Mouse (Mus musculus): ENCODE data around the gene Runx2.

Runx2 gene

GRCm38 (mm10) chr17:44709516-44710252 is 104.9 kb downstream of the Runx2 start:
- peak; percentile 86 for DNase-seq

DNA sequence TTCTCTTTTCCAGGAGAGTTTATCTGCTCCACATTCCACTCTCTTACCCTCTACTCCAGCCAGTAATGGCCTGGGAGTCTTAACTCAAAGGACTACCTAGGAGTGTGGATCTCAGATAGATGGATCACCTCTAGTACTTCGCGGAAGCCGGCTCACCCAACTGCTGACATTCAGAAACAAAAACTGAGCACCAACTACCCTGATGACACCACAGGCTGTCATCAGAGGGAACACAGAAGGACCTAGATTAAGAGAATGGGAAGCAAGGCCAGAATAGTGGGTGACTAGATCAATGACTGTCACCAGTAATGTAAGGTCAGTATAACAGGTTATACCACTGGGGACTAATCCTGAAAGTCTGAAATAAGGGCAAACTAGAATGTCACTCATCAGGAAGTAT is 106.6 kb downstream of the Runx2 start:
- no peak for DNase-seq

DNA sequence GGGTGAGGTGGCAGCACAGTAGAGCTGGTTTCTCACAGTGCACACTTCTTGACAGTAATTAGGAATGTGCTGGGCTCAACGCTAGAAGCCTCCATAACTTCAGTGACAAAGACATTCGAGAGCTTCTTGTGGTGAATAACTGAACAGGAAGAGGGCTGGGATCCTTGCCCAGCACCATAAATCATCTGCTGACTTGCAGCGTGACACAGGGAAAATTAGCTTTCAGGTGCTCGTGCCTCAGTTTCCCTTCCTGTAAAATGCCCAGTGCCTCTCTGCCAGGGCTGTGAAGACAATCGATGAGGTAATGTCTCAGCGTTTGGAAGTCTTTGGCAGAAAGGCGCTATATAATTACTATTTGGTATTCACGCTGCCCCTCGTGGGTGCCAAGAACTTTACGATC is 108.1 kb downstream of the Runx2 start:
- DNase-seq, result peak; percentile 48

DNA sequence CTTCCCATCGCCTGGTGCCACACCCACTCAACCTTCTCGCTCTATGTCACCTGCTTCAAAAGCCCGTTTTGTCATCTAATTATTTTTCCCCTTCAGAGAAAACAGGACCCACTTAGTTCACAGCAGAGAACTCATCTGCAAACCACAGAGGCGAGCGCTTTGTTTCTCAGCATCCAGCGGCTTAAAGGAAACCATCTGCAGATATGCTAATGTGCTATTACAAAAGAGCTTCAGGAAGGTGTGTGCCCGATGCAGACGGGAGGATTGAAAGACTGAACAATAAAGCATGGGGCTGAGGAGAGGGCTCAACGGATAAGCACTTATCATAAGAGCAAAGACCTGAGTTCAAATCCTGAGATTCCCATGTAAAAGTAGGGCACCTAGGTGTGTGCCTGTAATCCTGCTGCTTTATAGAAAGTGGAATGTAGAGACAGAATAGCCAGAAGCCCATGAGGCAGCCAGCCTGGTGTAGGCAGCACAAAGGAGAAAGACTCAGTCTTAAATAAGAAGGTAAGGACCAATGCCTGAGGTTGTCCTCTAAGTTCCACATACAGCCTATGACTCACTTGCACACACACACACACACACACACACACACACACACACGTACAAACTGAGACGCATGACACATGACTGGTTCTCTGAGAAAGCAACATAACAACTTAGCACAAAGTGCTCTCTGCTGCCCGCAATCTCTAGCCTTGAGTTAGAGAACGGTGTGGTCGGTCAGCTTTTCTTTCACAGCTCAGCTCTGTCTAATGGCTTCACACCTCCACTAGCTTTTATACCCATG is 111.9 kb downstream of the Runx2 start:
- no peak for DNase-seq

DNA sequence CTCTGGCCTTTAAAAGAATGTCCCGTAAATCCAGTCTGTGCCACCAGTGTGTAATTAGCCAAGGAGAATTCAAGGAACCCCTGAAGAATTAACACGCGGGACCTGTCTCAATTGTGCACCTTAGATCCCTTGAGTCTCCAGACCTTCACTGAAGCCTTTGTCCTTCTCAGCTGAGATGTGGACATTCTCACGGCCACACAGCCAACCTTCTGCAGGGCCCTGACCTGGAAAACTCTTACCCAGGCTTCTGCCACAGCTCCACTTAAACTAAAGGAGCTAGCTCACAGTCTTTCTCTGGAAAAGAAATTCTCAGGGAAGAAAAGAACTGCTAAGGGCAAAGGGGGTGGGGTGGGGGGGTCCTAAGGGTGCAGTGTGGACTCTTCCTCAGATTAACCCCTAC is 113.1 kb downstream of the Runx2 start:
- DNase-seq, result no peak

GRCm38 (mm10) chr17:44700326-44700725 is 114.3 kb downstream of the Runx2 start:
- no peak for DNase-seq

DNA sequence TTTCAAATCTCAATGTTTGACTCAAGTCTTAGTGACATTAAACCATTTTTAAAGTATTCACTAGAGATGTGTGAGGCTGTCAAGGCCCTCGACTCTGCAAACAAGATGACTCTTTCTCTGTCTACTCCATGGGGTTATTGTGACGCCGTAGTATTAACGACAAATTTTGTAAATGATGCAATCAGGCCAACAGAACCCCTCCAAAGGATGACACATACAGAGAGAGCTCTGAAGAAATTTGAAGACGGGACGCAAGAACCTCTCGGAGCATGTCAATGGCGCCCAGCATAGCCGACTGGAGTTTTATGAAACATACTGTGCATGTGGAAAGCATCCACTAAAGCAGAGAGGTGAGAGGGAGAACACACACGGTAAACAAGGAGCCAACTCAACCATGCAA is 117.5 kb downstream of the Runx2 start:
- DNase-seq, result no peak

DNA sequence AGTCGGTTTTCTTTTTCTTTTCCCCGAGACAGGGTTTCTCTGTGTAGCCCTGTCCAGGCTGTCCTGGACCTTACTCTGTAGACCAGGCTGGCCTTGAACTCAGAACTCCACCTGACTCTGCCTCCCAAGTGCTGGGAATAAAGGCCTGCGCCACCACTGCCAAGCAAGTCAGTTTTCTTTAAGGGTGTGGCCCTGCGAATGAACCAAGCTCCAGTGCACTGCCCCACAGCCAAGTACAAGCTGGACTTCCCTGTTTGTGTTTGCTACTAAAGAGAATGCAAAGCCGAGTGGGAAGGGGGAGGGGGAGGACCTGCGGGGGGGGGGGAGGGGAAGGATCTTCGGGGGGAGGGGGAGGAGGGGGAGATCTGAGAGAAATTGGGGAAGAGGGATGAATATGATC is 121.0 kb downstream of the Runx2 start:
- no peak for DNase-seq

DNA sequence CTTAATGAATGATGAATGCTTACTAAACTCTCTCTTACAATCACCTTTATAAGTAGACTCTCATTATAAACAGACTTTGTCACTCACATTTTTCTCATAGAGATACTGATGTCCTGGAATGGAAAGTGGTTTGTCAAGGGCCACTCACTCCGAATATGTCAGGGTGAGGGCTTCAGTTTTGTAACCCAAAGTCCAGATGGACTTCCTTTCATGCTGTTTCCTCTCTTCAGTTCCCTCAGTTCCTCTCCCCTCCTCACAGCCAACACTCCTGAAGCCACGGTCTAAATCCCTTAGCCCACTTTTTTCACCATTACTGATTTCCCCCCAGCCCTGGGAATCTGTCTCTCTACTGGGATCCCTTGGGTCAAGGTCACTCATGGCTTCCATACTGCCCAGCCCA is 123.1 kb downstream of the Runx2 start:
- DNase-seq, result no peak

DNA sequence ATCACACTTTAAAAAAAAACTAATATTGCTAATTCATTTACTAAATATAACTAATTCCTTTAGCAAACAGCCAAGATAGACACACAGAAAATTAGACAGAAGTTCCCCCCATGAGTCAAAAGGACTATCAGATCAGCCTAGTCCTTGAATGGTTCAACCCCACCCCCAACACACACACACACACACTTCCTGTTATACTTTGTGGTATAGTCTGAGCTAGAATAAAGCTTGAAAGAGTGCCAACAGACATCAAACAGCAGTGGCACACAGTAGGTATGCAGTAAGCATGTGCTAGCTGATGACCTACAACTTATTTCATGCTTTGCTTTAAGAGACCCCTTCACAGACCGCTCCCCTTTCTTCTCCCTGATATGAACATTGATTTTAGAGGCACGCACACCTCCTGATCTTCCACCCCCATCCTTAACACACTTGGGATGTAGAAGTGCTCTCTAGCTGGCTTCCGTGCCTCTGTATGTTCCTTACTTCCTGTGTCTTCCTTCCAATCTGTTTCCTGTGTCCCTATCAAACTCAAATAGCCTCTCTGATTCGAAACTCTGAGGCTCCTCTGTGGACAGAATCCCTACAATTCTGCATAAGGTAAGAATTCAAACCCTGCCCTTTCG is 124.1 kb downstream of the Runx2 start:
- DNase-seq, result no peak

DNA sequence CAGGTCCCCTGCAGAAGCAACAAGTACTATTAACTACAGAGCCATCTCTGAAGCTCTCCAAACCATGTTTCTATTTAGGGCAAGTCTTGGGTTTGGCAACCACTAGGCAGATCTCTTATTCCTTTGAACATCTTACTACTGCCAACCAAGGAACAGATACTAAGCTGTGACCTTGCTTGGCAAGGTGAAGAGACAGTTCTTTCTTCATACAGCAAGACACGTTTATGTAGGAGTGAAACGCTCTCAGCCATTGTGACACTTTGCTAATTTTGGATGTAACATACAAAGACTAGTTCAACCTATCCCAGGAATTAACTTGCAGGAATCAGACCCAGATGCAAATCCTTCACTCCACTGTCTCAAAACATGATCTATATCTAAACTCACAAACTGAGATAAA is 126.3 kb downstream of the Runx2 start:
- DNase-seq, result no peak

GRCm38 (mm10) chr17:44685514-44685913 is 129.1 kb downstream of the Runx2 start:
- DNase-seq, result peak; percentile 21

DNA sequence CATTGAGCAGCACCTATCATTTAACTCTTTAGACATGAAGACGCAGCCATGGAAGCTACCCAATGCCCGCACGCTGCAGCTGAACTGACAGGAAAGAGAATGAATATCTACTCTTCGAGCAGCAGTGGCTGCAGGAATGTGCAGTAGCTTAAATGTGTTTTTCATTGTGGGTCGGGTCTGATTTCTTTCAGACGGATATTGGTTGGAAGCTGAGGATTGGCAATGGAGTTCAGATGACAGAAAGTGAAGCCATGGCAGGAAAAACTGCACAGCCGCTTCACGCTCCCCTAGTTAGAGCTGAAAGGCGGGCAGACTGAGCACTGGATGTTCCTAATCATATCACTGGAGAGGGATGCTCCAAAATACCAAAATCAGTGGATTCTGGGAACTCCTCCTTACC is 131.6 kb downstream of the Runx2 start:
- no peak for DNase-seq

DNA sequence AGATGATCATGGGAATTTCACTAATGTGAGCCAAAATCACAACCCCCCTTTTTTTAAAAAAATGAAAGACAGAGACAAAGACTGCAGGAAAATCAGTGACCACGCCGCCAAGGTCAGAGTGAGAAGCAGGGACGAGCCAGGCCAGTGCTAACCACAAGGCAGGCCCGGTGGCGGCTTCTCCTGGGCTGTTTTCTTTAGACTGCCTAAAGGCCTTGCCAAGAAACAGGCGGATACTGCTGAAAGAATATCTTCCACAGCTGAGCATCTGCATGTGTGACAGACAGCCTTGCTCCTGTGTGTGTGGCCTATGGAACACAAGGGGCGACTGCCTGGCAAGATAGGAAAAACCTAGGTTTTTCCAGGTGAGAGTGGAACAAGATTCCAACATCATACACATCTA is 136.8 kb downstream of the Runx2 start:
- peak; percentile 29 for DNase-seq

GRCm38 (mm10) chr17:44672806-44673205 is 141.8 kb downstream of the Runx2 start:
- no peak for DNase-seq

GRCm38 (mm10) chr17:44671946-44672692 is 142.5 kb downstream of the Runx2 start:
- no peak for DNase-seq

DNA sequence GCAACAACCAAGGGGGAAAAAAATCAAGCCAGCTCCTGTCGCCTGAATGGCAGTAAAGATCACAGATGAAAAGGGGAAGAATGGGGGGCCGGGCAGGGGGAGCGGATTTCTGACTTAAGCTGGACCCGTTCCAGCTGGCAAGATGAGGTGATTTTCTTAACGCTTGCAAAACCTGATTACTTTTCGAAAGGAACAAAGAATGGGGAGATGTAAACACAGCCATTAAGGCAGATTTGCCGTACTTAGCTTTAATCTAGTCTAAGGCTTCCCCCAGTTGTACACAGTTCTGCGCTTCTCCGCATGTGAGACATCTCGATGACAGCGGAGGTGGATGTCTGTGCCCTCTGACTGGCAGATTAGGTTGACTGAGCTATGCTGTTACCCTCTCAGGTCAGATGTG is 144.6 kb downstream of the Runx2 start:
- no peak for DNase-seq

- no peak for DNase-seq
Measured at GRCm38 (mm10) chr17:44667346-44667745, 147.3 kb downstream of the Runx2 start.

GRCm38 (mm10) chr17:44663872-44664271 is 150.7 kb downstream of the Runx2 start:
- DNase-seq, result no peak

DNA sequence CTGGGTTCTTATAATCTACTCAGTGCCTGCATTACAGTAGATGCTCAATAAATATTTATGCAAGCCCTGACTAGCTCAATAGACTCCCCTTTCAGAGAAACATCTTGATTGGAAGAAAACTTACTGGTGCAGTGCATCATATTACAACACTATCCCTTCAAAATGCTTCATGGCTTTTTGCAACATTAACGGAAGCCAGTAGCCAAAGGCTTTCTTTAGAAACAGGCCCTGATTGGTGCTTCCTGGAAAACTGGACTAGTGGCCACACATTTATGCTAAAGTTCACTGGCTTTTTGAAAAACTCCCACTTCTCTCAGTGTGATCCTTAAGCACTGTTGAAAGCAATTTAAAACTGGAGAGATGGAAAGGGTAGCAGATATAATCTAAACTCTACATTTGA is 151.4 kb downstream of the Runx2 start:
- DNase-seq, result no peak

GRCm38 (mm10) chr17:44662080-44662706 is 152.4 kb downstream of the Runx2 start:
- no peak for DNase-seq

DNA sequence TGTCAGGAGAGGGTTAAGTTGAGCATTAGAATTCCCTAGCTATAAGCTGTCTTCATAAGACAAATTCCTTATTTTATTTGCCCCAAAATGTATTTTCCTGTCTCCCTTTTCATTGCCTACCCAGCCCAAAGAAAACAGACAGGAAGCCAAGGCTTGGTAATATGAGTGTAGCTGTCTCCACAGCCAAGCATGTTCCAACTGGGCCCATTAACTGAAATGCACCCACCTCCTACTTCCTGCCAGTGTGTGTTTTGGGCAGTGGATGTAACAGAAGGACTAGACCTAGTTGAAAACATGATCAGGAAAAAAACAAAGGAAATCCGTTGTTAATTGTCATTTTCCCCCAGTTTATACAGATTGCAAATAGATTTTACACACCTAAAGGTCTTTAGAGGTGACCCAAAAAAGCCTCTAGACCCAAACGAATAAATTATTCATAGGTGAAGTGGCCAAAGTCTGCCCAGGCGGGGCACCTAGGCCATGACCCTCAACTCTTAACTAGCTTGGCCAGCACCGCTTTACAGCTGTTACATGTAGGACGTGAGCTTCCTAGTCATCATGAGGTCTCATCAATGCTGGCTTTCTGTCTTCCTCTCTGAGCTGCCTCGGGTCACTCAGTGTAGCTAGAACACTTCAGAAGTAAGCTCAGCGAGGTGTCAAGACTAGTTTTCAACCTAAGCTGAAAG is 154.3 kb downstream of the Runx2 start:
- no peak for DNase-seq
